Mouse (Mus musculus) ES-Bruce4 (cell line): ENCODE measurements around the gene Bmf. TPM values are rescaled to one million over a fixed set of nuclear protein-coding genes. Genes with fewer than 3 reads are reported as not detected.
"Not testable (repeated sequence)": the region's sequence is repeated elsewhere in the genome, so short reads cannot be mapped to it uniquely, and the experiment has no call there.

Experiments
- H3K27ac ChIP-seq: 2 replicates; pipeline ENCODE4 v1.5.1; 2012; ENCODE audit warnings: low read length, inconsistent platforms; ENCODE audit not compliant: insufficient read depth
- H3K27me3 ChIP-seq: 2 replicates; pipeline ENCODE4 v1.6.1; 2012; ENCODE audit warnings: mild to moderate bottlenecking, low read length, inconsistent platforms; ENCODE audit not compliant: control insufficient read depth, poor library complexity, insufficient read depth, severe bottlenecking
- H3K36me3 ChIP-seq: 2 replicates; pipeline ENCODE4 v1.6.1; 2012; ENCODE audit warnings: inconsistent platforms, mild to moderate bottlenecking, low read length, moderate library complexity; ENCODE audit not compliant: control insufficient read depth, poor library complexity, insufficient read depth, severe bottlenecking
- H3K4me1 ChIP-seq: one replicate; pipeline ENCODE4 v1.8.1; 2011; ENCODE audit warnings: low read length; ENCODE audit not compliant: control insufficient read depth, insufficient read depth
- H3K4me3 ChIP-seq: 2 replicates; pipeline ENCODE4 v1.5.1; 2011; ENCODE audit warnings: low read depth, mild to moderate bottlenecking, low read length
- H3K9ac ChIP-seq: 2 replicates; pipeline ENCODE4 v1.6.1; 2012; ENCODE audit warnings: low read depth, mild to moderate bottlenecking, inconsistent platforms; ENCODE audit not compliant: poor library complexity, severe bottlenecking
- H3K9me3 ChIP-seq: replicated peaks from 2 replicates; pipeline ENCODE4 v1.6.1; 2012; ENCODE audit warnings: mild to moderate bottlenecking, low read length, inconsistent platforms; ENCODE audit not compliant: control insufficient read depth, poor library complexity, insufficient read depth, severe bottlenecking
- CTCF ChIP-seq: IDR thresholded peaks from one replicate; pipeline ENCODE4 v1.8.1; 2011; ENCODE audit warnings: low read depth, low read length
- EP300 ChIP-seq: IDR thresholded peaks from 2 replicates; pipeline ENCODE4 v1.6.1; 2011; ENCODE audit warnings: low read depth, low read length; ENCODE audit not compliant: insufficient read depth
- POLR2A ChIP-seq: IDR thresholded peaks from one replicate; pipeline ENCODE4 v1.8.1; 2011; ENCODE audit warnings: low read length; ENCODE audit not compliant: insufficient read depth
- polyA plus RNA-seq: library from polyadenylated mRNA; stranded (reverse); fragments of >200 nt; gene quantifications from 2 replicates; pipeline ENCODE4 v1.2.4, GENCODE M21; 2011; ENCODE audit warnings: low read depth; ENCODE audit not compliant: missing spikeins, insufficient read depth, insufficient read length

The Bmf gene
- polyA plus RNA-seq, 1 experiment = 21.7 TPM

DNA sequence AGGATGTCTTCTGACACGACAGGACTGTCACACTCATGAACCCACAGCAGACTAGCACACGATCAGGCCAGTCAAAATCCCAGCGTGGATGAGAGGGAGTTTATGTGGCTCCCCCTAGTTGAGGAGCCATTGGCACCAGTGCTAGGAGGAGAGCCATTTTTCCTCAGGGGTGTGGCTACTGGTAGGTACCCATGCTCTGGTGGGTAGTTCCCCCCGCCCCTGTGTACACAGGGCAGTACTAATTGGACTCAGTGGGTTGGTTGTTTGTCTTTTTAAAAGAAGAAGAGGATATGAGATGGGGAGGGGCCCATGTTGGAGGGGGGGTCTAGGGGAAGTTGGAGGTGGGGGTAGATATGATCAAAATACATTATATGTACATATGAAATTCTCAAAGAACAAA lies 12.5 kb upstream of the Bmf start:
- H3K27ac ChIP-seq = no peak overlapping the region
- no peaks in the 10 kb centered on the region for H3K36me3 ChIP-seq
- TF ChIP-seq CTCF (no peak), EP300 (no peak), POLR2A (no peak)
- H3K27me3 ChIP-seq = no peaks in the 10 kb centered on the region
- peaks cover 3% of the 10 kb centered on the region; the same call in 1 of the 2 replicates for H3K9me3 ChIP-seq
- H3K4me3 ChIP-seq = no peak overlapping the region
- no peaks in the 10 kb centered on the region for H3K4me1 ChIP-seq
- no peak overlapping the region for H3K9ac ChIP-seq

DNA sequence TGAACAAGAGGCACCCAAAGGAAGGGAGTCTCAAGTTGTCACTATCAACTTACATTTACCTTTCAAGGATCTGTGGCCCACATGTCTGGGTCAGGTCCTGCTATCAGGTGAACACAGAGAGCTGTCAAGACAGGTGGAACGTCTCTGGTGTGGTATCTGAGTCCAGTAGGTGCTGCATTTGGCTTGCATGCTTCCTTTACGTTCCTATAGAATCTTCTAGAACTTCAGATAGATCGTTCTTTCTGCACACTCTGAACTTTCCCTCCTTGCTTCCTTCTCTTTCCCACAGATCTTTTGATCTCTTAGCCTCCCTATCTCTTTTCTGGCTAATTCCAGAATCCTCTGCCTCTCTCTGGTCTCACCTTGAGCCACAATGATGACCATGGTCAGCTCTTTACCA lies 8.9 kb upstream of the Bmf start:
- Histone ChIP-seq H3K4me1 (no peaks in the 10 kb centered on the region), H3K27me3 (no peaks in the 10 kb centered on the region), H3K9ac (no peak overlapping the region), H3K4me3 (no peak overlapping the region), H3K27ac (no peak overlapping the region), H3K9me3 (peaks cover 3% of the 10 kb centered on the region; the same call in 1 of the 2 replicates), H3K36me3 (no peaks in the 10 kb centered on the region)
- TF ChIP-seq CTCF (no peak), EP300 (no peak), POLR2A (no peak)

DNA sequence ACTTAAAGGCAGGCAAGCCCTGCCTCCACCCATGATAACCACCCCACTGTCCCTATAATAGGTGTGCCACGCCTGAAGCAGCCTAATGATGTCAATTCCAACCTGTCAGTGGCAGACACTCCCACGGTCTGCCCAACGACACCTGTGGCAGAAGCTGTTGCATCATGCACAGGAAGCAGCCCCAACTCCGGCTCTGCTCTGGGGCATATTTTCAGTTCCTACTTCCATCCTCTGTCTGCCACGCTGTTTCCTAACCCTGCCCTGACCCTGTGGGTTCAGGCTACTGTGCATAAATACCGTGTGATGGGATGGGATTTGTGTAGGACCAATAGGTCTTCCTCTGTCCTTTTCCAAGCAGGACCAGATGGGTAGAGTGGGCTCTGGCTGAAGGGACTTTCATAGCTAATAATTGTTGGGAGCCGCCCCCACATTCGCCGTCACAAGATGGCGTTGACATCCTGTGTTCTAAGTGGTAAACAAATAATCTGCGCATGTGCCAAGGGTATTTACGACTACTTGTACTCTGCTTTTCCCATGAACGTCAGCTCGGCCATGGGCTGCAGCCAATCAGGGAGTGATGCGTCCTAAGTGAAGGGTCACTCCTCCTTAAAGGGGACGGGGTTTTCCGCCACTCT lies 5.0 kb upstream of the Bmf start:
- H3K27me3 ChIP-seq, H3K4me1 ChIP-seq, H3K9ac ChIP-seq, H3K9me3 ChIP-seq, H3K4me3 ChIP-seq, H3K36me3 ChIP-seq, H3K27ac ChIP-seq: not testable (repeated sequence)

DNA sequence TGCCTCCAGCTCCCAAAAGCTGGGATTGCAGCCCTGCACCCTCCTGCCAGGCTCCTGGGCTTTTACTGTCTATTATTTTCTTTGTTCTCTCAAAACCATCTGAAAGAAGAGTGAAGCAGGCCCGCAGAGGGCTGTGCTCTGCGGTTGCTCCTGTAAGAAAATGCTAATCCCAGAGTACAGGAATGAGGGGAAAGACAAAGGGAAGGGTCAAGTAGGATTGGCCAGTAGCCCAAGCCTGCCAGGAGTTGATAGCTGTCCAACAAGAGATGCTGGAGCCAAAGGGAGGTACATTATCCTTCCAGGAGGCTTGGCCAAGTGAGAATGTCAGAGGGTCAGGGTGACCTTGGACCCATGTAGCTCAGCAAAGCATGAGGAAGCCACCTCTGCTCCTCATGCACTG lies 2.1 kb upstream of the Bmf start:
- TF ChIP-seq EP300 (no peak), CTCF (no peak), POLR2A (no peak)
- peaks cover 4% of the 10 kb centered on the region for H3K4me1 ChIP-seq
- no peaks in the 10 kb centered on the region for H3K27me3 ChIP-seq
- no peak overlapping the region for H3K27ac ChIP-seq
- no peak overlapping the region for H3K9ac ChIP-seq
- H3K4me3 ChIP-seq = no peak overlapping the region
- no peaks in the 10 kb centered on the region for H3K9me3 ChIP-seq
- no peaks in the 10 kb centered on the region for H3K36me3 ChIP-seq

DNA sequence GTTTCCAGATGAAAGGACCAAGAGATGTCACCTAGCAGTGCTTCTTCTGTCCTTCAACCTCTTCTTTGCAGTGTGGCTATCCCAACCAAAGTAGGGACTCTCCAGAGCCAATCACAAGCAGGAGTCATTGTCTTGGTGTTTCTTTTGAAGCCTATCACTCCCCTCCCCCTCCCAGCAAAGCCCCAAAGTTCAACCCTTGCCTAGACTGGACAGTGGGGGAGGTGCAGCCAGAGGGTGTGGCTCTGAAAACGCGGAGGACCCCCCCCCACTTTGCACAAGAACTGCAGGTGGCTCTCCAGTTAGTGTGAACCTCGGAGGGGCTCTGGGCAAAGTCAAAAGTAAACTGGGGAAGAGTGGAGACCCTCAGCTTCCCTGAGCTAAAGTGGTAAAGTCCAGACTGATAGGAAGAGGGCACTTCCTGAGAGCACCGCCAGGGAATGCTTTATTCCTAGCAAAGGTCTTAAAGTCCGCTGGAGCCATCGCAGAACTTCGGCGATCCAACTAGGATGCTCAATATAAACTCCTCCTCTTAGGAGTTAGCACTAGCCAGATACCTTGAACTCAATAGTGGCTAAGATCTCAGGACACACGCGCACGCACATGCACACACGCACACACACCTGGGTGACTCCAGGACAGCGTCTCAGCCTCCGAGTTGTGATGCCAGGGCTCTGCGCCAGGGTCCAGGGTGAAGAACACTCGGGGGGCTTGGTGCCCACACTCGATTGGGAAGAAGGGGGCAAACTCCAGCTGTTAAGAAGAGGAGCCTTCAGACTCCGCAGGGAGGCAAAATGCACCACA lies 866 bp downstream of the Bmf start:
- Histone ChIP-seq H3K4me1 (peaks cover 14% of the 10 kb centered on the region), H3K27me3 (no peaks in the 10 kb centered on the region), H3K9ac (peak overlapping the region; percentile 69), H3K9me3 (no peaks in the 10 kb centered on the region), H3K36me3 (no peaks in the 10 kb centered on the region), H3K4me3 (peak overlapping the region; percentile 83), H3K27ac (no peak overlapping the region)
- TF ChIP-seq CTCF = no peak
- TF ChIP-seq POLR2A = no peak
- TF ChIP-seq EP300 = peak; percentile 81

DNA sequence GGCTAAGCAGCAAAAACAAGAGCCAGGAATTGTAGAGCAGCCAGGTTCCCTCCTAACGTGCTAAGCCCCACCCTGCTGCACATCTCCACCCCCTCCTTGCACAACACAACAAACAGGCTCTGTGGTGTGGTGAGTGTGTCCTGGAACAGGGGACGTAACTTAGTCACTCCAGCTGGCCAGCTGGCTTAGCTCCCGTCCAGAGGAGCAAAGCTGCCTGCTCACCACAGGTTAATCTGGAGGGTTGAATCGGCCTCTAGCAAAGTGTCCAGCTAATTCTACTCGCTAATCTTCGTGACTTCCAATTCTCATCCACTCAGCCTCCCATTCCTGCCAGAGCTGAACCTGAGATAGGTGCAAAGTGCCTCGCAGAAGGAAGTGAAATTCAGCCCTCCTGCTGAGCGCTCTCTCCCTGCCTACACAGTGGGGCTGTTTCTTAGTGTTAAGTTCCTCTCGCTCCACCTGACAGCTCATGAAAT lies 1.9 kb downstream of the Bmf start:
- no peaks in the 10 kb centered on the region for H3K9me3 ChIP-seq
- H3K36me3 ChIP-seq = no peaks in the 10 kb centered on the region
- no peak overlapping the region for H3K27ac ChIP-seq
- H3K4me3 ChIP-seq = no peak overlapping the region
- H3K4me1 ChIP-seq = peaks cover 18% of the 10 kb centered on the region
- H3K27me3 ChIP-seq = no peaks in the 10 kb centered on the region
- TF ChIP-seq CTCF = no peak
- TF ChIP-seq EP300 = no peak
- no peak for TF ChIP-seq POLR2A
- H3K9ac ChIP-seq = no peak overlapping the region
